Mouse (Mus musculus): ENCODE data around the gene Cd180. TPM values are rescaled to one million over a fixed set of nuclear protein-coding genes. Genes with fewer than 3 reads are reported as not detected.

Cd180 gene
- polyA plus RNA-seq (2015; fragmentation: Nextera tagmentation; extraction: Ambion mirVana): 0.63 and 0.83 TPM in 2 replicates

GRCm38 (mm10) chr13:102693341-102693801 lies at the start of gene Cd180:
Gene Cd180 (plus strand): TSS chr13:102693558.
- 0 out of 2 replicates have a peak, but pooled peaks cover 3% of the 10 kb centered on the region for H3K4me1 ChIP-seq
- H3K27ac ChIP-seq: peak within 1 kb of the TSS; percentile 11; the same call in 1 of the 2 replicates
- H3K36me3 ChIP-seq: no peaks in the 10 kb centered on the region
- 56% methylated on average over 8 of the region's 8 CpGs for WGBS
- no peak within 1 kb of the TSS; the same call in 1 of the 2 replicates for H3K4me3 ChIP-seq (replicated peaks)
- no peak within 1 kb of the TSS for H3K4me2 ChIP-seq
- no peak for ATAC-seq (ENCODE audit: insufficient read depth, low FRiP score, low read depth)
- H3K9me3 ChIP-seq: no peaks in the 10 kb centered on the region
- H3K27me3 ChIP-seq (replicated peaks): no peaks in the 10 kb centered on the region
- H3K9ac ChIP-seq: no peak within 1 kb of the TSS

GRCm38 (mm10) chr13:102644344-102644743 lies 49.0 kb upstream of the Cd180 start:
- Histone ChIP-seq H3K27ac (no peak overlapping the region), H3K36me3 (no peaks in the 10 kb centered on the region), H3K4me1 (peaks cover 4% of the 10 kb centered on the region; the same call in 1 of the 2 replicates), H3K4me2 (no peak overlapping the region), H3K27me3 (replicated peaks) (no peaks in the 10 kb centered on the region), H3K9me3 (no peaks in the 10 kb centered on the region), H3K4me3 (replicated peaks) (no peak overlapping the region), H3K9ac (no peak overlapping the region)
- ATAC-seq (ENCODE audit: insufficient read depth, low FRiP score, low read depth): no peak
- 35% methylated on average over 8 of the region's 8 CpGs for WGBS

DNA sequence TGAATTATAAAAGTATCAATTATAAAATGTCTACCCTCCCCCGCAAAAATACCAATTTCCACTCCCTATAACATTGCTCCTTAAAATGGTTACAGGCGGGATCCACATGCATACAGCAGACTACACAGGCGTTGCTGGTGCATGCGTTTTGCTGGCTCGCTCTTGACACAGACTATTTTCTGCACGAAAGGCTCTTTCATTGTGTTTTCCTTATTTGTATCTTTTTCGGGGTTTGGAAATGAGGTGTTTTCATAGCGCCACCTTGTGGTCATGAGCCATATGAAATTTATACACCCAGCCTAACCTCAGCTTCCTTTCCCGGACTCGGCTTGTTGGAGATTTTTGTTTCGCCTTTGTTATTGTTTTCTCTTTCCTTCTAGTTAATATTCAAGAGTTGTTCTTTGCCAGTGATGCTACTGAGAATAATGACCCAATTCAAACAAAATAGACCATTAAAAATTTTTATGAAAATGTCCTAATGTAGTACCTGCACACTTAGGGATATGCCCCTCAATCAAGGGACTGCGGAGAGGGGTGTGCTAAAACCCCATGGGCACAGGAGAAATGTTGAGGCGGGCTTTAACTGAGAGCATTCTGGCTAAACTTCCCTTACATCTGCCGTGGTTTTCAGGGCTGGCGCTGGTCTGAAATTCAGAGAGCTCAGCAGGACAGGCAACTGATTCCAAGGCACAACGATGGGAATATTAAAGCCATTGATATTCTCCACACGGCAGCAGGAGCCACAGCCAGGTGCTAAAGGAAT lies 48.4 kb upstream of the Cd180 start:
- no peak overlapping the region for H3K27ac ChIP-seq
- 25% methylated on average over 17 of the region's 17 CpGs for WGBS
- no peaks in the 10 kb centered on the region for H3K36me3 ChIP-seq
- no peaks in the 10 kb centered on the region for H3K9me3 ChIP-seq
- 0 out of 2 replicates have a peak, but pooled peaks have one; percentile 38 for ATAC-seq (ENCODE audit: insufficient read depth, low FRiP score, low read depth)
- peak overlapping the region; percentile 35; the same call in 1 of the 2 replicates for H3K4me2 ChIP-seq
- no peak overlapping the region for H3K4me3 ChIP-seq (replicated peaks)
- H3K4me1 ChIP-seq: peaks cover 4% of the 10 kb centered on the region; the same call in 1 of the 2 replicates
- H3K9ac ChIP-seq: no peak overlapping the region
- no peaks in the 10 kb centered on the region for H3K27me3 ChIP-seq (replicated peaks)

DNA sequence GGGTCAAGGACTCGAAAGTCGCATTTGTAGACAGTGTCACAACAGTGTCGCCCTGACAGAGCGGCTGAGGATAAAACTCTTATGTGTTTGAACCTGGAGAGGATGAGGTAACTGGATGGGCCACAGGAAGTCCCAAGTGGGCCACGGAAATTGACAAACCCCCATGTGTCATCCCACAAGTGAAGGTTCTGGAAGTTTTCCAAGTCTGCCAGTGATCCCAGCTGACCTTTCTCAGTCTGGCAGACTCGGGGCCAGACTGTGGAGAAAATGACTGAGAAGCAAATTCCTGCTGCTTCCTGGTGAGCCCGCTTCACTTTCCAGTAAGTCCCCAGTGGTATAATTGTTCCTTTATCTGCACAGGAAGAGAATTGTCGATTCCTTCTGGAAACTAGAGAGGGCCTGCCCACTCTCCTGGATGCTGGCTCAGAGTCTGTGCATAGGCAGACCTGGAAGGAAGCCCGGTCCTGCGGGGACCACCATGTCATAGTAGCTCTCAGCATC lies 47.0 kb upstream of the Cd180 start:
- ATAC-seq (ENCODE audit: insufficient read depth, low FRiP score, low read depth): peak; percentile 28; the same call in 1 of the 2 replicates
- H3K9ac ChIP-seq: no peak overlapping the region
- WGBS: 56% methylated on average over 10 of the region's 10 CpGs

GRCm38 (mm10) chr13:102647511-102647910 lies 45.8 kb upstream of the Cd180 start:
- no peak overlapping the region for H3K4me2 ChIP-seq
- H3K9ac ChIP-seq: no peak overlapping the region
- H3K9me3 ChIP-seq: no peaks in the 10 kb centered on the region
- WGBS: 68% methylated on average over 4 of the region's 4 CpGs
- H3K4me3 ChIP-seq (replicated peaks): no peak overlapping the region
- no peak for ATAC-seq (ENCODE audit: insufficient read depth, low FRiP score, low read depth)
- no peaks in the 10 kb centered on the region for H3K27me3 ChIP-seq (replicated peaks)
- H3K27ac ChIP-seq: no peak overlapping the region
- H3K4me1 ChIP-seq: peaks cover 4% of the 10 kb centered on the region; the same call in 1 of the 2 replicates
- H3K36me3 ChIP-seq: no peaks in the 10 kb centered on the region

More for the DNA sequence above, 47.0 kb upstream of the Cd180 start:
- peaks cover 4% of the 10 kb centered on the region; the same call in 1 of the 2 replicates for H3K4me1 ChIP-seq
- no peak overlapping the region for H3K4me2 ChIP-seq
- H3K4me3 ChIP-seq (replicated peaks): no peak overlapping the region
- no peak overlapping the region for H3K27ac ChIP-seq
- no peaks in the 10 kb centered on the region for H3K9me3 ChIP-seq
- no peaks in the 10 kb centered on the region for H3K27me3 ChIP-seq (replicated peaks)
- no peaks in the 10 kb centered on the region for H3K36me3 ChIP-seq

DNA sequence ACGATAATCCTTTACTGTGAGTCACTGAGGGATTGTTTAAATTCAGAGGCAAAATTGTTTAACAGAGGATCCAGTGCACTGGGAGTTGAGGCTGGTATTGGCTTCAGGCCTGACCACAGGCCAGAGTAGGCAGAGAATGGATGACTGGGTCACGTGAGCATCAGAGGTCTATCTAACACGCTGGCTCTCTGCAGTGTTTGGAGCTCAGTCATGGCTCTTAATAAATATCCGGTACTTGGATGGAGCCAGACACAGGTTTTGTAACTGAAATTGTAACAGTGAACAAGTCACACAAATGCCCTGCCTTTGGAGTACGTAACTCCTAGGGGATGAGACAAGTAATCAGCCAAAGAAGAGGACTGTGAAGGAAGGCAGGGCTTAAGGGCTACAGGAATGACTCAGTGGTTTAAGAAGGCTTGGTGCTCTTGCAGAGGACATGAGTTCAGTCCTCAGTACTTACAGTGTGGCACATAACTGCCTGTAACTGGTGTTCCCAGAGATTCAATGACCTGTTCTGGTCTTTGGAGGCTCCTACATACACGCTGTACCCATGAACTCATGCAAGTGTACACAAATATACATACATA lies 41.0 kb upstream of the Cd180 start:
- H3K4me2 ChIP-seq: no peak overlapping the region
- no peaks in the 10 kb centered on the region for H3K27me3 ChIP-seq (replicated peaks)
- H3K4me3 ChIP-seq (replicated peaks): no peak overlapping the region
- H3K9ac ChIP-seq: no peak overlapping the region
- peak; percentile 67; the same call in 1 of the 2 replicates for ATAC-seq (ENCODE audit: insufficient read depth, low FRiP score, low read depth)
- WGBS: 59% methylated on average over 6 of the region's 6 CpGs
- H3K4me1 ChIP-seq: no peaks in the 10 kb centered on the region; the same call in 1 of the 2 replicates
- peak overlapping the region; percentile 41; the same call in 1 of the 2 replicates for H3K27ac ChIP-seq
- H3K9me3 ChIP-seq: no peaks in the 10 kb centered on the region
- H3K36me3 ChIP-seq: no peaks in the 10 kb centered on the region

DNA sequence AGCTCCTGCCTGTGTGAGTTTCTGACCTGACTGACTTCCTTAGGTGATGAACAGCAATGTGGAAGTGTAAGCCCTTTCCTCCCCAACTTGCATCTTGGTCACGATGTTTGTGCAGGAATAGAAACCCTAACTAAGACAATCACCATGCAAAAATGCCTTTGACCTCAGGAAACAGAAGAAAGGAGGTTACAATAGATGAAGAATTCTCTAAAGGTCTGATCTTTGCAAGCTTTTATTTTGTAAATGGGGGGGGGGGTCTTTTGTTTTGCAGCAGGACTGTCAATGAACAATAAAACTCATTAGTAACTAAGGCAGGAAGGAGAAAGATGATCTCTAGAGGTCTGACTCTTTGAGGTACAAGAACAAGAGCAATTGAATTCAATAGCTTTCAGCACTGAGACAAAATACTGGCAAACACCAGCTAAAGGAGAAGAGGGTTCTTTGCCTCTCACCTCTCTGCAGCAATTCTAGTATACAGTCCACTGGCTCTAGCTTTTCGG lies 38.2 kb upstream of the Cd180 start:
- no peak overlapping the region for H3K9ac ChIP-seq
- WGBS: 80% methylated on average over 2 of the region's 2 CpGs
- H3K27ac ChIP-seq: no peak overlapping the region
- H3K4me3 ChIP-seq (replicated peaks): no peak overlapping the region
- no peaks in the 10 kb centered on the region for H3K36me3 ChIP-seq
- peaks cover 3% of the 10 kb centered on the region; the same call in 1 of the 2 replicates for H3K4me1 ChIP-seq
- no peaks in the 10 kb centered on the region for H3K27me3 ChIP-seq (replicated peaks)
- no peak overlapping the region for H3K4me2 ChIP-seq
- H3K9me3 ChIP-seq: no peaks in the 10 kb centered on the region
- ATAC-seq (ENCODE audit: insufficient read depth, low FRiP score, low read depth): no peak

GRCm38 (mm10) chr13:102656153-102656690 lies 37.1 kb upstream of the Cd180 start:
- no peak overlapping the region for H3K4me3 ChIP-seq (replicated peaks)

GRCm38 (mm10) chr13:102658223-102658839 lies 35.0 kb upstream of the Cd180 start:
- no peak overlapping the region for H3K4me2 ChIP-seq
- H3K4me1 ChIP-seq: peaks cover 3% of the 10 kb centered on the region; the same call in 1 of the 2 replicates
- no peak; the same call in 1 of the 2 replicates for ATAC-seq (ENCODE audit: insufficient read depth, low FRiP score, low read depth)
- no peak overlapping the region for H3K9ac ChIP-seq
- no peaks in the 10 kb centered on the region for H3K9me3 ChIP-seq
- no peaks in the 10 kb centered on the region for H3K36me3 ChIP-seq
- no peak overlapping the region for H3K27ac ChIP-seq
- no peak overlapping the region for H3K4me3 ChIP-seq (replicated peaks)
- WGBS: 61% methylated on average over 6 of the region's 6 CpGs
- H3K27me3 ChIP-seq (replicated peaks): no peaks in the 10 kb centered on the region

More at GRCm38 (mm10) chr13:102656153-102656690, 37.1 kb upstream of the Cd180 start:
- H3K27ac ChIP-seq: no peak overlapping the region
- ATAC-seq (ENCODE audit: insufficient read depth, low FRiP score, low read depth): no peak
- H3K27me3 ChIP-seq (replicated peaks): no peaks in the 10 kb centered on the region
- no peak overlapping the region for H3K4me2 ChIP-seq
- no peaks in the 10 kb centered on the region for H3K36me3 ChIP-seq
- 65% methylated on average over 11 of the region's 11 CpGs for WGBS
- peaks cover 3% of the 10 kb centered on the region; the same call in 1 of the 2 replicates for H3K4me1 ChIP-seq
- H3K9ac ChIP-seq: no peak overlapping the region
- H3K9me3 ChIP-seq: no peaks in the 10 kb centered on the region

DNA sequence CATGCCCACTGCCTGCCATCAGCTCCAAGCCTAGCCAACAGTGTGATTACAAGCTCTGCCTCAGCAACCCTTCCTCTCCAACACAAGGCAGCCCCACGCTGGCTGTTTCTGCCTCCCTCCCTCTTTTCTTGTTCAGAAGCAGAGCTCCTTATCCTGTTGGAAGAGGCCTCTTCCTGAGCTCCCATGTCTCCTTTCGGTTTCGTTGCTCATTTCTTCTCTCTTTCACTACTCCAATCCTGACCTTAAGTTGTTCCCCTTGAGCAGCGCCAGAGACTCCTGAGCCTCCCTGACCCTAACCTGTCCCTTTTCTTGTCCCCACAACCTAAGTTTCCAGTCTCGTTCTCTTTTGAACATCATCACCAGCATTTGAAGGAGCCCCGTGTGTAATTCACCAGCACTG lies 29.3 kb upstream of the Cd180 start:
- Histone ChIP-seq H3K4me1 (0 out of 2 replicates have a peak, but pooled peaks cover 1% of the 10 kb centered on the region), H3K36me3 (no peaks in the 10 kb centered on the region), H3K4me3 (replicated peaks) (no peak overlapping the region), H3K4me2 (no peak overlapping the region), H3K27ac (no peak overlapping the region), H3K27me3 (replicated peaks) (no peaks in the 10 kb centered on the region), H3K9ac (no peak overlapping the region), H3K9me3 (no peaks in the 10 kb centered on the region)
- no peak for ATAC-seq (ENCODE audit: insufficient read depth, low FRiP score, low read depth)
- WGBS: 62% methylated on average over 6 of the region's 6 CpGs
